Mouse (Mus musculus): ENCODE results near the gene Gbp10.
"Not testable (repeated sequence)": the region's sequence is repeated elsewhere in the genome, so short reads cannot be mapped to it uniquely, and the experiment has no call there.

Gene Gbp10

GRCm38 (mm10) chr5:105239483-105240047 is at the start of gene Gbp10:
Gene Gbp10, minus strand, starts transcription at chr5:105239533.
- not testable (repeated sequence) for DNase-seq (ENCODE audit: low spot score in 2 of 2)

GRCm38 (mm10) chr5:105260673-105261072 is 21.3 kb upstream of the Gbp10 start:
- DNase-seq (ENCODE audit: low spot score in 2 of 2): not testable (repeated sequence)

GRCm38 (mm10) chr5:105252491-105252890 is 13.2 kb upstream of the Gbp10 start:
- DNase-seq (ENCODE audit: low spot score in 2 of 2): no peak

GRCm38 (mm10) chr5:105244741-105245140 is 5.4 kb upstream of the Gbp10 start:
- not testable (repeated sequence) for DNase-seq (ENCODE audit: low spot score in 2 of 2)

GRCm38 (mm10) chr5:105240982-105241381 is 1.6 kb upstream of the Gbp10 start:
- DNase-seq (ENCODE audit: low spot score in 2 of 2): peak; percentile 22

- not testable (repeated sequence) for DNase-seq (ENCODE audit: low spot score in 2 of 2)
Observed at GRCm38 (mm10) chr5:105238402-105238801, 931 bp downstream of the Gbp10 start.

GRCm38 (mm10) chr5:105236040-105236439 is 3.3 kb downstream of the Gbp10 start:
- DNase-seq (ENCODE audit: low spot score in 2 of 2): not testable (repeated sequence)

- not testable (repeated sequence) for DNase-seq (ENCODE audit: low spot score in 2 of 2)
Observed at GRCm38 (mm10) chr5:105208957-105209356, 30.4 kb downstream of the Gbp10 start.

GRCm38 (mm10) chr5:105200791-105201355 is 38.5 kb downstream of the Gbp10 start:
- not testable (repeated sequence) for DNase-seq (ENCODE audit: low spot score in 2 of 2)

GRCm38 (mm10) chr5:105199149-105199548 is 40.2 kb downstream of the Gbp10 start:
- not testable (repeated sequence) for DNase-seq (ENCODE audit: low spot score in 2 of 2)

- not testable (repeated sequence) for DNase-seq (ENCODE audit: low spot score in 2 of 2)
Observed at GRCm38 (mm10) chr5:105197915-105198560, 41.3 kb downstream of the Gbp10 start.

- DNase-seq (ENCODE audit: low spot score in 2 of 2): not testable (repeated sequence)
Observed at GRCm38 (mm10) chr5:105196308-105196707, 43.0 kb downstream of the Gbp10 start.

- not testable (repeated sequence) for DNase-seq (ENCODE audit: low spot score in 2 of 2)
Observed at GRCm38 (mm10) chr5:105192536-105192935, 46.8 kb downstream of the Gbp10 start.

- DNase-seq (ENCODE audit: low spot score in 2 of 2): no peak
Observed at GRCm38 (mm10) chr5:105181446-105181845, 57.9 kb downstream of the Gbp10 start.
